Mouse (Mus musculus) forebrain, embryonic 11.5 days (tissue): ENCODE measurements around the gene Ntn5. TPM values are rescaled to one million over a fixed set of nuclear protein-coding genes. Genes with fewer than 3 reads are reported as not detected.
"Not testable (repeated sequence)": the region's sequence is repeated elsewhere in the genome, so short reads cannot be mapped to it uniquely, and the experiment has no call there.

Source experiments
- ATAC-seq: fragments of 200-750 bp; cut with Nextera tagmentation; replicated peaks from 2 replicates; pipeline ENCODE4 v1.8.0; 2017; ENCODE audit warnings: moderate TSS enrichment; ENCODE audit not compliant: low FRiP score
- DNase-seq: peaks from one replicate; pipeline ENCODE4 v3.0.0-alpha.2; 2017; ENCODE audit warnings: low spot score
- H3K27ac ChIP-seq: fragments of 300-500 bp; sonication (generic); 2 replicates; pipeline ENCODE4 v1.5.1; 2014; ENCODE audit warnings: low read depth, low read length
- H3K27me3 ChIP-seq: fragments of 300-500 bp; sonication (generic); 2 replicates; pipeline ENCODE4 v1.6.1; 2014; ENCODE audit warnings: mild to moderate bottlenecking, low read length, mixed read lengths; ENCODE audit not compliant: control insufficient read depth, insufficient read depth
- H3K36me3 ChIP-seq: fragments of 300-500 bp; sonication (generic); 2 replicates; pipeline ENCODE4 v1.6.1; 2014; ENCODE audit warnings: mild to moderate bottlenecking, low read length, moderate library complexity, mixed read lengths; ENCODE audit not compliant: control insufficient read depth, insufficient read depth
- H3K4me1 ChIP-seq: fragments of 300-500 bp; sonication (generic); replicated peaks from 2 replicates; pipeline ENCODE4 v1.6.1; 2014; ENCODE audit warnings: low read length, mixed read lengths; ENCODE audit not compliant: control insufficient read depth, insufficient read depth
- H3K4me2 ChIP-seq: fragments of 300-500 bp; sonication (generic); 2 replicates; pipeline ENCODE4 v1.6.1; 2014; ENCODE audit warnings: low read depth, mild to moderate bottlenecking, low read length, moderate library complexity, mixed read lengths; ENCODE audit not compliant: severe bottlenecking
- H3K4me3 ChIP-seq: fragments of 300-500 bp; sonication (generic); 2 replicates; pipeline ENCODE4 v1.5.1; 2014; ENCODE audit warnings: low read depth, low read length
- H3K9ac ChIP-seq: fragments of 300-500 bp; sonication (generic); 2 replicates; pipeline ENCODE4 v1.6.1; 2014; ENCODE audit warnings: low read length
- H3K9me3 ChIP-seq: fragments of 300-500 bp; sonication (generic); 2 replicates; pipeline ENCODE4 v1.6.1; 2016; ENCODE audit warnings: low read length, mixed read lengths; ENCODE audit not compliant: control insufficient read depth
- WGBS: fragments of 180-500 bp; shearing (Covaris S2); extraction: QIAGEN DNeasy Blood & Tissue Kit; methylation state at CpG from one replicate; pipeline ENCODE4 v1.1.7; 2014; 5-methylcytosine and 5-hydroxymethylcytosine counted together
- polyA plus RNA-seq: library from polyadenylated mRNA; unstranded; fragments of >200 nt; fragmentation: Nextera tagmentation; extraction: Ambion mirVana; gene quantifications from 2 replicates; pipeline ENCODE4 v1.2.1, GENCODE M21; 2014

Gene Ntn5
- polyA plus RNA-seq, 1 experiment from 2014 or later: 0.41 TPM

DNA sequence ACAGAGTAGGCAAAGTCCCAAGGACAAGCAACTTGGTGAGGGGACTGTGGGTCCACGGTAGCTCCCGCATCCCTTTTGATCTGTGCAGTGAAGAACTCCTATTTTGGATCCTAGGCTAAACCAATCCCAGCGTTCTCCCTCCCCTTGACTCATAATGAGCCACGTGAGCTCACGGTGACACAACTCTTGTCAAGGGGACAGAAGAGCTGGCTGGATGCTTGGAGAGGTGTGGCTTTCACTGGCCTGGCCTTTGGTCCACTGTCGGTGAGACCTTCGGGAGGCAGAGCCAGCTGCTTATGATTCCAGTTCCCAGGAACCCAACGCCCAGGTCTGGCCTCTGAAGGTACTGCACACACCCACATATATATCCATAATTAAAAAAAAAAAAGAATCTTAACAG lies 34.5 kb upstream of the Ntn5 start:
- H3K4me2 ChIP-seq: no peak overlapping the region
- ATAC-seq: no peak
- H3K9ac ChIP-seq: no peak overlapping the region
- H3K36me3 ChIP-seq: no peaks in the 10 kb centered on the region
- DNase-seq: no peak
- no peaks in the 10 kb centered on the region for H3K9me3 ChIP-seq
- no peak overlapping the region for H3K4me3 ChIP-seq
- H3K4me1 ChIP-seq: peaks cover 5% of the 10 kb centered on the region
- H3K27me3 ChIP-seq: no peaks in the 10 kb centered on the region
- no peak overlapping the region for H3K27ac ChIP-seq
- 77% methylated on average over 8 of the region's 8 CpGs for WGBS

GRCm38 (mm10) chr7:45650484-45650883 lies 33.3 kb upstream of the Ntn5 start:
- ATAC-seq, H3K9me3 ChIP-seq, DNase-seq, H3K36me3 ChIP-seq, H3K4me2 ChIP-seq, H3K4me3 ChIP-seq, H3K27me3 ChIP-seq, H3K4me1 ChIP-seq, H3K27ac ChIP-seq, H3K9ac ChIP-seq: not testable (repeated sequence)
- 90% methylated on average over 18 of the region's 20 CpGs for WGBS

GRCm38 (mm10) chr7:45654424-45655047 lies 29.3 kb upstream of the Ntn5 start:
- no peaks in the 10 kb centered on the region for H3K9me3 ChIP-seq
- H3K36me3 ChIP-seq: no peaks in the 10 kb centered on the region
- ATAC-seq (no peak), DNase-seq (no peak)
- H3K27ac ChIP-seq: no peak overlapping the region
- peak overlapping the region; percentile 24; the same call in 1 of the 2 replicates for H3K4me2 ChIP-seq
- H3K4me3 ChIP-seq: no peak overlapping the region
- no peaks in the 10 kb centered on the region; the same call in 1 of the 2 replicates for H3K4me1 ChIP-seq
- no peaks in the 10 kb centered on the region for H3K27me3 ChIP-seq
- WGBS: 26% methylated on average over 17 of the region's 17 CpGs
- peak overlapping the region; percentile 43; the same call in 1 of the 2 replicates for H3K9ac ChIP-seq

- 86% methylated on average over 11 of the region's 11 CpGs for WGBS
- Histone ChIP-seq H3K4me2 (no peak overlapping the region), H3K36me3 (no peaks in the 10 kb centered on the region), H3K4me3 (no peak overlapping the region), H3K9ac (no peak overlapping the region), H3K9me3 (no peaks in the 10 kb centered on the region), H3K27ac (no peak overlapping the region), H3K4me1 (no peaks in the 10 kb centered on the region), H3K27me3 (no peaks in the 10 kb centered on the region)
- ATAC-seq (no peak), DNase-seq (no peak)
These were observed 22.9 kb upstream of the Ntn5 start for GRCm38 (mm10) chr7:45660746-45661478.

DNA sequence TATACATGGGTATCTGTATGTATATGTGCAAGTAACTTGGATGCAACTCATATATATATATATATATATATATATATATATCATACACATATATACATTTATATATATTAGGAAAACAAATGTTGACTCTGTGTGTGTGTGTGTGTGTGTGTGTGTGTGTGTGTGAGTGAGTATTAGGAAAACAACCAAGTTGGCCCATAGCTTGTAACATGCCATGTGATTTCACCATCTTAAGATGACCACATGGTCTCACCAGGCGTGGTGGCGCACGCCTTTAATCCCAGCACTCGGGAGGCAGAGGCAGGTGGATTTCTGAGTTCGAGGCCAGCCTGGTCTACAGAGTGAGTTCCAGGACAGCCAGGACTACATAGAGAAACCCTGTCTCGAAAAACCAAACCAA lies 22.1 kb upstream of the Ntn5 start:
- not testable (repeated sequence) for H3K4me2 ChIP-seq, H3K36me3 ChIP-seq, H3K9me3 ChIP-seq, H3K4me1 ChIP-seq, H3K9ac ChIP-seq, H3K27me3 ChIP-seq, H3K27ac ChIP-seq, H3K4me3 ChIP-seq, ATAC-seq, DNase-seq
- WGBS: 90% methylated on average over 6 of the region's 6 CpGs

GRCm38 (mm10) chr7:45665303-45666138 lies 18.3 kb upstream of the Ntn5 start:
- no peak overlapping the region for H3K4me3 ChIP-seq
- H3K27ac ChIP-seq: no peak overlapping the region
- no peaks in the 10 kb centered on the region for H3K9me3 ChIP-seq
- no peaks in the 10 kb centered on the region for H3K27me3 ChIP-seq
- WGBS: 64% methylated on average over 13 of the region's 13 CpGs
- H3K4me2 ChIP-seq: no peak overlapping the region
- no peaks in the 10 kb centered on the region for H3K36me3 ChIP-seq
- no peaks in the 10 kb centered on the region for H3K4me1 ChIP-seq
- DNase-seq: no peak
- no peak for ATAC-seq
- H3K9ac ChIP-seq: no peak overlapping the region

DNA sequence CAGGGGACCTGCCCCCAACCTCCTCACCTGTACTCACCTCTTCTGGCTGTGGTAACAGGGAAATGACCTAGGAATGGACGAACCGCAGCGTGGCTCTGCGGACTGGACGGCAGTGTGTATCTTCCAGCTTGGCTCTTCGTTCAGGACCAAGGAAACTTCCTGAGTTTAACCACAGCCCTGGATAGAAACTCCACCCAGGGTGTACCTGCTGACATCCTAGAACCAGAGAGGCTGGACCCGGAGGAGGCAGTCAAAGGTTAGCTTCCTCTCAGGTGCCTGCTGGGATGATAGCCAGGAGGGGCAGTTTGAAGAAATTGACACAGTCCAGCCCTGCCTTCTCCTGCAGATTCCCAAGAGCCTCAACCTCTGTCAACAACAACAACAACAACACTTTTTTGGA lies 17.7 kb upstream of the Ntn5 start, which contains the start of gene Fut2:
Fut2 (minus strand) TSS at position 234 of the 400 bp plus-strand sequence.
- Histone ChIP-seq H3K9ac (no peak within 1 kb of the TSS), H3K36me3 (no peaks in the 10 kb centered on the region), H3K27me3 (no peaks in the 10 kb centered on the region), H3K9me3 (no peaks in the 10 kb centered on the region), H3K4me3 (no peak within 1 kb of the TSS), H3K4me2 (no peak within 1 kb of the TSS), H3K27ac (no peak within 1 kb of the TSS), H3K4me1 (no peaks in the 10 kb centered on the region)
- 85% methylated on average over 7 of the region's 7 CpGs for WGBS
- DNase-seq (no peak), ATAC-seq (no peak)

DNA sequence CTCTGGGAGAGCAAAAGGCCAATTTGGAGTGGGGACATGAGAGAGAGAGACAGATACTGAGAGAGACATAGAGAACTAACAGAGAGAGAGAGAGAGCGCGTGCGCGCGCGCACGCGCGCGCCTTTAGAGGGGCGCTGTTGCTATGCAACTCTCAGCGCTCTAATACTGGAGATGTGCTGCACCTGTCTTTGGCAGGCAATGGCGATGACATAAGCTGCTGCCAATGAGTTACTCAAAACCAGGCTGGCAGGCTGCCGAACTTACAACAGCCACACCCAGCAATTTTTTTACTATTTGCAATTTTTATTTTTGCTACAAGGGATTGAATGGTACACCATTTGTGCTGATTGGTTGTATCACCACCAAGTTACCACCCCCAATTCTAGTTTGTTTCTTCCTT lies 16.1 kb upstream of the Ntn5 start:
- ATAC-seq: no peak
- 80% methylated on average over 14 of the region's 14 CpGs for WGBS
- Histone ChIP-seq H3K4me2 (no peak overlapping the region), H3K9me3 (no peaks in the 10 kb centered on the region), H3K4me3 (no peak overlapping the region), H3K4me1 (no peaks in the 10 kb centered on the region), H3K9ac (no peak overlapping the region), H3K27ac (no peak overlapping the region), H3K27me3 (no peaks in the 10 kb centered on the region), H3K36me3 (no peaks in the 10 kb centered on the region)
- DNase-seq: no peak
